Mouse (Mus musculus) liver, adult 2 months (tissue): ENCODE measurements at regions not wholly inside any gene's neighbourhood (a gene's known extent, or its start where the extent isn't known, plus 50 kb on each side); places are given as distances from the start of the nearest gene placed in this dataset.

Source experiments
- CTCF ChIP-seq: fragments of 200-500 bp; IDR thresholded peaks from 2 replicates; pipeline ENCODE4 v1.5.1; 2011; ENCODE audit warnings: low read depth, low read length, control low read depth
- POLR2A ChIP-seq: fragments of 200-500 bp; IDR thresholded peaks from 2 replicates; pipeline ENCODE4 v1.6.1; 2011; ENCODE audit warnings: low read length, control low read depth; ENCODE audit not compliant: insufficient read depth; ENCODE audit errors: extremely low read depth

GRCm38 (mm10) chr2:107926606-107927005 is 636.2 kb downstream of the Kcna4 start:
- TF ChIP-seq CTCF (no peak), POLR2A (no peak)
